Mouse (Mus musculus) CH12.LX (cell line): ENCODE results near the gene H2-T24. TPM values are rescaled to one million over a fixed set of nuclear protein-coding genes. Genes with fewer than 3 reads are reported as not detected.

Experiments used
- DNase-seq: peaks from one replicate; pipeline ENCODE4 v3.0.0-alpha.2; 2013; ENCODE audit errors: extremely low read depth
- H3K27ac ChIP-seq: 2 replicates; pipeline ENCODE4 v1.5.1; 2012; ENCODE audit warnings: low read depth, mild to moderate bottlenecking, control low read depth, moderate library complexity; ENCODE audit not compliant: insufficient read depth
- H3K27me3 ChIP-seq: replicated peaks from 2 replicates; pipeline ENCODE3; 2012; ENCODE audit warnings: inconsistent platforms
- H3K36me3 ChIP-seq, 2 experiments: replicated peaks in 1 of 2; 2 replicates each; pipeline versions ENCODE3 to v1.6.1; 2012; ENCODE audit warnings: inconsistent platforms in 1 of 2, low read length in 1 of 2, mild to moderate bottlenecking in 1 of 2, mixed read lengths in 1 of 2, moderate library complexity in 1 of 2; ENCODE audit not compliant: control insufficient read depth in 1 of 2, insufficient read depth in 1 of 2
- H3K4me1 ChIP-seq, 2 experiments: 2 replicates each; pipeline ENCODE4 v1.6.1; 2012; ENCODE audit warnings: inconsistent platforms in 1 of 2, moderate library complexity in 1 of 2; ENCODE audit not compliant: insufficient read depth in 2 of 2, control insufficient read depth in 1 of 2
- H3K4me2 ChIP-seq: 2 replicates; pipeline ENCODE4 v1.6.1; 2012; ENCODE audit warnings: low read depth, mild to moderate bottlenecking, control low read depth; ENCODE audit not compliant: poor library complexity, insufficient read depth, severe bottlenecking
- H3K4me3 ChIP-seq, 3 experiments: fragments of 150-350 bp in 1 of 3; sonication (generic) in 1 of 3; replicated peaks in 1 of 3; 2 replicates each; pipeline versions ENCODE3 to v1.5.1; 2011 to 2012; ENCODE audit warnings: low read depth in 2 of 3, low read length in 2 of 3, mild to moderate bottlenecking in 2 of 3, moderate library complexity in 2 of 3, control low read depth in 1 of 3, improper control_type of control experiment in 1 of 3, inconsistent platforms in 1 of 3, mixed read lengths in 1 of 3; ENCODE audit not compliant: poor library complexity in 1 of 3
- H3K79me2 ChIP-seq: replicated peaks from 2 replicates; pipeline ENCODE4 v1.6.1; 2012; ENCODE audit warnings: mild to moderate bottlenecking, moderate library complexity; ENCODE audit not compliant: control insufficient read depth, poor library complexity, insufficient read depth, severe bottlenecking; ENCODE audit errors: extremely low read depth
- H3K9ac ChIP-seq: 2 replicates; pipeline ENCODE4 v1.6.1; 2012; ENCODE audit warnings: low read depth, mild to moderate bottlenecking, control low read depth, moderate library complexity; ENCODE audit not compliant: insufficient read depth
- H3K9me3 ChIP-seq: replicated peaks from 2 replicates; pipeline ENCODE3; 2012; ENCODE audit warnings: low read length, inconsistent platforms, mixed read lengths
- BHLHE40 ChIP-seq: IDR thresholded peaks from 2 replicates; pipeline ENCODE4 v1.6.1; 2011; ENCODE audit warnings: mild to moderate bottlenecking, low read depth, low read length, improper control_type of control experiment
- CHD1 ChIP-seq: IDR thresholded peaks from 2 replicates; pipeline ENCODE4 v1.6.1; 2012; ENCODE audit warnings: low read depth, low read length, improper control_type of control experiment, inconsistent platforms
- CHD2 ChIP-seq: IDR thresholded peaks from 2 replicates; pipeline ENCODE4 v1.6.1; 2011; ENCODE audit warnings: low read length, improper control_type of control experiment
- E2F4 ChIP-seq: IDR thresholded peaks from 2 replicates; pipeline ENCODE4 v1.6.1; 2011; ENCODE audit warnings: low read depth, low read length, improper control_type of control experiment; ENCODE audit not compliant: insufficient replicate concordance
- ELF1 ChIP-seq: IDR thresholded peaks from 2 replicates; pipeline ENCODE4 v1.6.1; 2014; ENCODE audit warnings: low read depth, mild to moderate bottlenecking, inconsistent platforms, low read length, improper control_type of control experiment
- ETS1 ChIP-seq: conservative IDR thresholded peaks from 2 replicates; pipeline ENCODE4 v1.6.1; 2012; ENCODE audit warnings: low read depth, mild to moderate bottlenecking, inconsistent platforms, low read length, improper control_type of control experiment, moderate library complexity
- GABPA ChIP-seq: IDR thresholded peaks from 2 replicates; pipeline ENCODE4 v1.6.1; 2012; ENCODE audit warnings: low read depth, low read length, improper control_type of control experiment, inconsistent platforms; ENCODE audit not compliant: insufficient replicate concordance
- HCFC1 ChIP-seq: IDR thresholded peaks from 2 replicates; pipeline ENCODE4 v1.6.1; 2012; ENCODE audit warnings: low read depth, mild to moderate bottlenecking, inconsistent platforms, low read length, improper control_type of control experiment
- IRF4 ChIP-seq: IDR thresholded peaks from 2 replicates; pipeline ENCODE4 v1.6.1; 2014; ENCODE audit warnings: low read depth, mild to moderate bottlenecking, inconsistent platforms, low read length, improper control_type of control experiment
- JUN ChIP-seq: IDR thresholded peaks from 2 replicates; pipeline ENCODE4 v1.6.1; 2011; ENCODE audit warnings: low read depth, mild to moderate bottlenecking, low read length, improper control_type of control experiment, moderate library complexity; ENCODE audit not compliant: insufficient read depth
- JUND ChIP-seq: conservative IDR thresholded peaks from 2 replicates; pipeline ENCODE4 v1.6.1; 2011; ENCODE audit warnings: low read depth, low read length, improper control_type of control experiment
- KAT2A ChIP-seq: IDR thresholded peaks from 2 replicates; pipeline ENCODE4 v1.6.1; 2012; ENCODE audit warnings: low read length, improper control_type of control experiment, inconsistent platforms; ENCODE audit not compliant: insufficient replicate concordance
- MAFK ChIP-seq: IDR thresholded peaks from 2 replicates; pipeline ENCODE4 v1.6.1; 2011; ENCODE audit warnings: low read length, improper control_type of control experiment; ENCODE audit not compliant: insufficient replicate concordance
- MAZ ChIP-seq: IDR thresholded peaks from 2 replicates; pipeline ENCODE4 v1.6.1; 2012; ENCODE audit warnings: low read depth, mild to moderate bottlenecking, inconsistent platforms, low read length, improper control_type of control experiment, moderate library complexity
- MXI1 ChIP-seq: IDR thresholded peaks from 2 replicates; pipeline ENCODE4 v1.6.1; 2011; ENCODE audit warnings: mild to moderate bottlenecking, low read depth, low read length, improper control_type of control experiment
- MYC ChIP-seq: IDR thresholded peaks from 2 replicates; pipeline ENCODE4 v1.6.1; 2011; ENCODE audit warnings: low read depth, mild to moderate bottlenecking, improper control_type of control experiment, low read length
- NELFE ChIP-seq: IDR thresholded peaks from 2 replicates; pipeline ENCODE4 v1.6.1; 2011; ENCODE audit warnings: low read depth, low read length, improper control_type of control experiment
- NRF1 ChIP-seq: IDR thresholded peaks from 2 replicates; pipeline ENCODE4 v1.6.1; 2014; ENCODE audit warnings: low read depth, mild to moderate bottlenecking, inconsistent platforms, low read length, improper control_type of control experiment, moderate library complexity
- PAX5 ChIP-seq: IDR thresholded peaks from 2 replicates; pipeline ENCODE4 v1.6.1; 2012; ENCODE audit warnings: low read length, inconsistent platforms, mixed read lengths
- POLR2AphosphoS2 ChIP-seq: IDR thresholded peaks from 2 replicates; pipeline ENCODE4 v1.6.1; 2011; ENCODE audit warnings: low read depth, low read length, improper control_type of control experiment
- RAD21 ChIP-seq: IDR thresholded peaks from 2 replicates; pipeline ENCODE4 v1.6.1; 2011; ENCODE audit warnings: low read depth, mild to moderate bottlenecking, low read length, improper control_type of control experiment, moderate library complexity
- RCOR1 ChIP-seq: conservative IDR thresholded peaks from 2 replicates; pipeline ENCODE4 v1.6.1; 2012; ENCODE audit warnings: low read depth, mild to moderate bottlenecking, inconsistent platforms, low read length, improper control_type of control experiment
- SIN3A ChIP-seq: IDR thresholded peaks from 2 replicates; pipeline ENCODE4 v1.6.1; 2012; ENCODE audit warnings: low read length, improper control_type of control experiment, inconsistent platforms
- TBP ChIP-seq: conservative IDR thresholded peaks from 2 replicates; pipeline ENCODE4 v1.6.1; 2011; ENCODE audit warnings: low read depth, low read length, improper control_type of control experiment
- TCF12 ChIP-seq: IDR thresholded peaks from 2 replicates; pipeline ENCODE4 v1.6.1; 2014; ENCODE audit warnings: low read depth, mild to moderate bottlenecking, inconsistent platforms, low read length, improper control_type of control experiment
- USF1 ChIP-seq: IDR thresholded peaks from 2 replicates; pipeline ENCODE4 v1.6.1; 2014; ENCODE audit warnings: low read depth, mild to moderate bottlenecking, inconsistent platforms, low read length, improper control_type of control experiment
- USF2 ChIP-seq: conservative IDR thresholded peaks from 2 replicates; pipeline ENCODE4 v1.6.1; 2011; ENCODE audit warnings: low read depth, low read length, improper control_type of control experiment
- ZKSCAN1 ChIP-seq: IDR thresholded peaks from 2 replicates; pipeline ENCODE4 v1.6.1; 2012; ENCODE audit warnings: low read depth, inconsistent platforms, low read length, improper control_type of control experiment, borderline replicate concordance
- ZMIZ1 ChIP-seq: IDR thresholded peaks from 2 replicates; pipeline ENCODE4 v1.6.1; 2012; ENCODE audit warnings: low read depth, mild to moderate bottlenecking, inconsistent platforms, low read length, improper control_type of control experiment
- dilution Hi-C: fragments of 300-500 bp; cut with MboI; formaldehyde crosslinking; loops from 2 replicates; pipeline ENCODE4 v1.14.3; 2020; ENCODE audit warnings: low sequenced_read_pairs; ENCODE audit not compliant: extremely low pct_unique_long_range_greater_than_20kb, extremely low pct_ligation_motif_present
- in situ Hi-C: fragments of 300-500 bp; cut with MboI; formaldehyde crosslinking; loops from 3 replicates; pipeline ENCODE4 v1.14.3; 2019; ENCODE audit warnings: low sequenced_read_pairs, low pct_ligation_motif_present, low pct_unique_long_range_greater_than_20kb, mixed read lengths
- polyA plus RNA-seq: library from polyadenylated mRNA; unstranded; fragments of >175 nt; gene quantifications from 2 replicates; pipeline ENCODE4 v1.2.1, GENCODE M21; 2012; ENCODE audit warnings: low read depth; ENCODE audit not compliant: insufficient read length
- total RNA-seq, 2 experiments: library from RNA; depleted of rRNA; stranded (reverse); fragments of 300-350 nt in 1 of 2; fragments of >200 nt in 1 of 2; gene quantifications; 2 replicates each; pipeline ENCODE4 v1.2.3; 2012 to 2014

The H2-T24 gene
- total and polyA plus RNA-seq, 3 experiments: 7.6 to 9.8 (median 9.3) TPM

DNA sequence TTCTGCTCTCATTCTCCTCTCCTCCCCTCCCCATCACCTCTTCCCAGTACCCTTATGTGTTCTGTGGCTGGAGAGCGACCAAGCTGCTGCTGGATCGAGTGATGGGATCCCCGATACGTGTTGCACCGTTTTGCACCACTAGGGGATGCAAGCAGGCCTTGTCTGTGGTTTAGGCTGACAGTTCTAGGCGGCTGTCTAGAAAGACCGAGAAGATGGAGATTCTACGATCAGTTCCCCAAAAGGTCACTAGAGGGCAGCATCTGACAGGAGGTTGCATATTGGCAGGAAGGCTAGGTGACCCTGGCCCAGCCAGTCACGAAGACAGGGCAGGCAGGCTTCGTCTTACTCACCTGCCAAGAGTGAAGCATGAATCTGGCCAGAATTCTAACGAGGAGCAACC, 23.4 kb downstream of the H2-T24 start (continued):
- TF ChIP-seq E2F4 (no peak), JUN (no peak), BHLHE40 (peak; percentile 48; the same call in 1 of the 2 replicates), ETS1 (no peak; the same call in 1 of the 2 replicates), RAD21 (peak; percentile 83), USF1 (no peak), MAFK (no peak), MYC (0 out of 2 replicates have a peak, but pooled peaks have one; percentile 23), JUND (no peak), POLR2AphosphoS2 (no peak), USF2 (no peak), CHD2 (no peak), GABPA (no peak)

DNA sequence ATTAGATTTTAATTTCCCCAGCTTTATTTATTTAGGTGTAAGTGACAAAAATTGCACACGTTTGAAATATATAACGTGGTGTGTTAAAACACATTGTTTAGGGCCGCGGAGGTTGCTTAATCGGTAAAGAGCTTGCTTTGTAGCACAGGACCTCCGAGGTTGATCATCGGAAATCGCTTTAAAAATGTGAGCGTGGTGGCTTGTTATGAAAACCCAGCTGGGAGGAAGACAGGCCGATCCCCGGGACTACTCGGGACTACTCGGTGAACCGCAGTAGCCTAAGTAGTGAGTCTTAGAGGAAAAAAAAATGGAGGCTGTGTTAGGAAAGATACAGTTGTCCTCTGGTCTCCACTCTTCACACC, 25.5 kb downstream of the H2-T24 start:
- in situ Hi-C loops: no loop called here
- DNase-seq: no peak

DNA sequence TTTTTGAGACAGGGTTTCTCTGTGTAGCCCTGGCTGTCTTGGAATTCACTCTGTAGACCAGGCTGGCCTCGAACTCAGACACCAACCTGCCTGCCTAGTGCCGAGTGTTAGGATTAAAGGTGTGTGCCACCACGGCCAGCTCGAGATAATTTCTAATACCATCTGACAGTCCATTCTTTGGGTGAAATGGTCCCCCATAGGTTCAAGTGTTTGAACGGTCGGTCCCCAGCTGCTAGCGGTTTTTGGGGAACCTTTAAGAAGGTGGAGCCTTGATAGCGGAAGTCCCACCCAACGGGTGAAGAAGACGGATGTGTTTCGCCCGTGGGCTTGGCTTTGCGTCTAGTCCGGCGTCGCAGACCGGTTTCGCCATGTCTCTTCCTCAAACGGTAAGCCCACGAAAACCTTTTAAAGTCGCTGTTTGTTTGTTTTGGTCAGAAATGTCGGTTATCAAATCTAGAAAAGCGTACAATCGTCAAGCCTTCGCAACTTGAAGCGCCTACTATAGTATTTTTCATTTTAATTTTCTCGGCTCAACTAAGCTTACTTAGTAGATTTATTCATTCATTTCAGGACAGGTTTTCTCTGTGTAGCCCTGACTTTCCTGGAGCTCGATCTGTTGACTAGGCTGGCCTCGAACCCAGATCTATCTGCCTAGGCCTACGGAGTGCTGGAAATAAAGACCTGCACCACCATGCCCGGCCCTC, 26.0 kb downstream of the H2-T24 start:
- DNase-seq: peak; percentile 92
- H3K4me2 ChIP-seq: peak overlapping the region; percentile 85; the same call in 1 of the 2 replicates
- no peaks in the 10 kb centered on the region for H3K27me3 ChIP-seq
- peak overlapping the region; percentile 69 to 73 (median 69) for H3K4me3 ChIP-seq
- dilution Hi-C loops: no loop called here
- H3K79me2 ChIP-seq: peaks cover 24% of the 10 kb centered on the region
- no peaks in the 10 kb centered on the region for H3K9me3 ChIP-seq
- H3K36me3 ChIP-seq: peaks cover 0 to 12% of the 10 kb centered on the region in 2 experiments
- H3K4me1 ChIP-seq: peaks cover 4 to 10% of the 10 kb centered on the region in 2 experiments; a peak in 2 of 4 replicates
- peak overlapping the region; percentile 60 for H3K27ac ChIP-seq
- in situ Hi-C loops: no loop called here
- H3K9ac ChIP-seq: peak overlapping the region; percentile 96
- TF ChIP-seq MXI1: peak; percentile 85; the same call in 1 of the 2 replicates
- peak; percentile 61 for TF ChIP-seq TCF12
- no peak for TF ChIP-seq JUN
- peak; percentile 26; the same call in 1 of the 2 replicates for TF ChIP-seq IRF4
- TF ChIP-seq MAFK: no peak
- peak; percentile 91 for TF ChIP-seq NELFE
- TF ChIP-seq KAT2A: no peak
- TF ChIP-seq HCFC1: peak; percentile 82
- peak; percentile 82; the same call in 1 of the 2 replicates for TF ChIP-seq ZMIZ1
- peak; percentile 82; the same call in 1 of the 2 replicates for TF ChIP-seq TBP
- no peak for TF ChIP-seq PAX5
- no peak for TF ChIP-seq JUND
- TF ChIP-seq SIN3A: peak; percentile 92
- peak; percentile 88 for TF ChIP-seq ELF1
- no peak for TF ChIP-seq ZKSCAN1

More for the DNA sequence above, 25.5 kb downstream of the H2-T24 start:
- peak overlapping the region; percentile 85 for H3K4me2 ChIP-seq
- H3K4me3 ChIP-seq: peak overlapping the region; percentile 69 to 73 (median 69)
- no peaks in the 10 kb centered on the region for H3K9me3 ChIP-seq
- H3K27me3 ChIP-seq: no peaks in the 10 kb centered on the region
- dilution Hi-C loops: no loop called here
- peak overlapping the region; percentile 96 for H3K9ac ChIP-seq
- TF ChIP-seq RCOR1 (no peak), MXI1 (peak; percentile 2; the same call in 1 of the 2 replicates), PAX5 (no peak), MAZ (0 out of 2 replicates have a peak, but pooled peaks have one; percentile 6), CHD1 (peak; percentile 63; the same call in 1 of the 2 replicates), NRF1 (no peak), ETS1 (no peak), BHLHE40 (no peak)
- TF ChIP-seq, all 38 proteins: peak for 3
- Histone ChIP-seq H3K27ac (0 out of 2 replicates have a peak overlapping the region, but pooled peaks have one; percentile 17), H3K4me1 (peaks cover 4 to 12% of the 10 kb centered on the region in 2 experiments; a peak in 2 of 4 replicates), H3K79me2 (peaks cover 26% of the 10 kb centered on the region), H3K36me3 (peaks cover 0 to 7% of the 10 kb centered on the region in 2 experiments)
